Mouse (Mus musculus) stomach, postnatal 0 days (tissue): ENCODE measurements at regions not wholly inside any gene's neighbourhood (a gene's known extent, or its start where the extent isn't known, plus 50 kb on each side); places are given as distances from the start of the nearest gene placed in this dataset.

Experiments used
- ATAC-seq: fragments of 200-750 bp; cut with Nextera tagmentation; 2 replicates; pipeline ENCODE4 v1.8.0; 2017; ENCODE audit not compliant: low FRiP score, low TSS enrichment
- DNase-seq: peaks from one replicate; pipeline ENCODE4 v3.0.0-alpha.2; 2016; ENCODE audit warnings: low spot score
- H3K27ac ChIP-seq: fragments of 300-500 bp; sonication (generic); replicated peaks from 2 replicates; pipeline ENCODE4 v1.5.1; 2014; ENCODE audit warnings: mild to moderate bottlenecking, control low read depth
- H3K27me3 ChIP-seq: fragments of 300-500 bp; sonication (generic); 2 replicates; pipeline ENCODE4 v1.6.1; 2014; ENCODE audit warnings: low read length; ENCODE audit not compliant: control insufficient read depth, insufficient read depth
- H3K36me3 ChIP-seq: fragments of 300-500 bp; sonication (generic); 2 replicates; pipeline ENCODE4 v1.6.1; 2014; ENCODE audit warnings: low read length, mixed read lengths; ENCODE audit not compliant: control insufficient read depth, insufficient read depth
- H3K4me1 ChIP-seq: fragments of 300-500 bp; sonication (generic); replicated peaks from 2 replicates; pipeline ENCODE4 v1.6.1; 2014; ENCODE audit warnings: antibody characterized with exemption; ENCODE audit not compliant: control insufficient read depth, insufficient read depth
- H3K4me2 ChIP-seq: fragments of 300-500 bp; sonication (generic); replicated peaks from 2 replicates; pipeline ENCODE4 v1.6.1; 2014; ENCODE audit warnings: low read depth, mild to moderate bottlenecking, control low read depth, moderate library complexity
- H3K4me3 ChIP-seq: fragments of 300-500 bp; sonication (generic); 2 replicates; pipeline ENCODE4 v1.5.1; 2014; ENCODE audit warnings: low read depth, low read length, control low read depth
- H3K9ac ChIP-seq: fragments of 300-500 bp; sonication (generic); 2 replicates; pipeline ENCODE4 v1.6.1; 2014; ENCODE audit warnings: mild to moderate bottlenecking, low read length, control low read depth, mixed read lengths
- H3K9me3 ChIP-seq: fragments of 300-500 bp; sonication (generic); 2 replicates; pipeline ENCODE4 v1.6.1; 2016; ENCODE audit warnings: low read length; ENCODE audit not compliant: control insufficient read depth
- CTCF ChIP-seq: IDR thresholded peaks from 2 replicates; pipeline ENCODE4 v1.5.1; 2016; ENCODE audit warnings: antibody characterized with exemption, low read depth, mild to moderate bottlenecking, moderate library complexity
- EP300 ChIP-seq: optimal IDR thresholded peaks from 2 replicates; pipeline ENCODE3; 2016; ENCODE audit warnings: antibody characterized with exemption
- WGBS: fragments of 180-500 bp; shearing (Covaris S2); extraction: QIAGEN DNeasy Blood & Tissue Kit; methylation state at CpG from one replicate; pipeline ENCODE4 v1.1.7; 2014; 5-methylcytosine and 5-hydroxymethylcytosine counted together

GRCm38 (mm10) chr12:86830247-86830585 is 54.4 kb downstream of the Irf2bpl start:
- no peak overlapping the region for H3K27ac ChIP-seq

GRCm38 (mm10) chr12:86829581-86830246 is 54.9 kb downstream of the Irf2bpl start:
- DNase-seq, result no peak
- H3K9ac ChIP-seq, result no peak overlapping the region
- no peak for ATAC-seq
- 63% methylated on average over 16 of the region's 16 CpGs for WGBS
- H3K27ac ChIP-seq, result no peak overlapping the region
- H3K4me3 ChIP-seq, result no peak overlapping the region
- H3K9me3 ChIP-seq, result no peaks in the 10 kb centered on the region
- H3K4me2 ChIP-seq, result no peak overlapping the region
- H3K27me3 ChIP-seq, result no peaks in the 10 kb centered on the region
- H3K4me1 ChIP-seq, result peaks cover 12% of the 10 kb centered on the region
- no peaks in the 10 kb centered on the region for H3K36me3 ChIP-seq
- TF ChIP-seq CTCF (no peak), EP300 (no peak)

More at GRCm38 (mm10) chr12:86830247-86830585, 54.4 kb downstream of the Irf2bpl start:
- Histone ChIP-seq H3K9me3 (no peaks in the 10 kb centered on the region), H3K4me2 (no peak overlapping the region), H3K4me1 (peaks cover 9% of the 10 kb centered on the region), H3K4me3 (no peak overlapping the region), H3K36me3 (no peaks in the 10 kb centered on the region), H3K9ac (peak overlapping the region; percentile 2; the same call in 1 of the 2 replicates), H3K27me3 (no peaks in the 10 kb centered on the region)
- DNase-seq, result no peak
- no peak for ATAC-seq
- 52% methylated on average over 8 of the region's 8 CpGs for WGBS
- TF ChIP-seq CTCF (no peak), EP300 (no peak)

- Histone ChIP-seq H3K36me3 (no peaks in the 10 kb centered on the region), H3K4me3 (no peak overlapping the region), H3K27ac (peak overlapping the region; percentile 35; the same call in 1 of the 2 replicates), H3K4me2 (no peak overlapping the region), H3K9ac (no peak overlapping the region), H3K27me3 (no peaks in the 10 kb centered on the region), H3K4me1 (peaks cover 10% of the 10 kb centered on the region), H3K9me3 (no peaks in the 10 kb centered on the region)
- no peak for DNase-seq
- 93% methylated on average over 2 of the region's 2 CpGs for WGBS
- no peak for ATAC-seq
- TF ChIP-seq EP300 (no peak), CTCF (no peak)
These were observed 57.4 kb downstream of the Irf2bpl start for GRCm38 (mm10) chr12:86827241-86827606.

GRCm38 (mm10) chr12:86826420-86827240 is 58.0 kb downstream of the Irf2bpl start:
- DNase-seq (no peak), ATAC-seq (no peak)
- H3K27me3 ChIP-seq, result no peaks in the 10 kb centered on the region
- no peaks in the 10 kb centered on the region for H3K9me3 ChIP-seq
- 63% methylated on average over 13 of the region's 13 CpGs for WGBS
- H3K4me3 ChIP-seq, result no peak overlapping the region
- no peak overlapping the region for H3K4me2 ChIP-seq
- no peaks in the 10 kb centered on the region for H3K36me3 ChIP-seq
- TF ChIP-seq EP300 (no peak), CTCF (no peak)
- H3K4me1 ChIP-seq, result peaks cover 8% of the 10 kb centered on the region
- no peak overlapping the region for H3K9ac ChIP-seq
- peak overlapping the region; percentile 35 for H3K27ac ChIP-seq

- Histone ChIP-seq H3K4me3 (no peak overlapping the region), H3K27me3 (no peaks in the 10 kb centered on the region), H3K36me3 (no peaks in the 10 kb centered on the region), H3K4me1 (peaks cover 8% of the 10 kb centered on the region), H3K9ac (no peak overlapping the region), H3K27ac (peak overlapping the region; percentile 95), H3K4me2 (no peak overlapping the region), H3K9me3 (no peaks in the 10 kb centered on the region)
- ATAC-seq (no peak), DNase-seq (no peak)
- WGBS, result 45% methylated on average over 6 of the region's 6 CpGs
- TF ChIP-seq EP300 (no peak), CTCF (no peak)
These were observed 58.8 kb downstream of the Irf2bpl start for GRCm38 (mm10) chr12:86825584-86826419.
